Mouse (Mus musculus) limb, embryonic 14.5 days (tissue): ENCODE results near the gene Vmn2r120. TPM values are rescaled to one million over a fixed set of nuclear protein-coding genes. Genes with fewer than 3 reads are reported as not detected.
"Not testable (repeated sequence)": the region's sequence is repeated elsewhere in the genome, so short reads cannot be mapped to it uniquely, and the experiment has no call there.

Experiments
- ATAC-seq: fragments of 200-750 bp; cut with Nextera tagmentation; 2 replicates; pipeline ENCODE4 v1.8.0; 2017; ENCODE audit warnings: low read depth, moderate number of reproducible peaks, moderate TSS enrichment; ENCODE audit not compliant: low FRiP score
- DNase-seq: peaks from one replicate; pipeline ENCODE4 v3.0.0-alpha.2; 2015; ENCODE audit warnings: low spot score
- H3K27ac ChIP-seq: fragments of 300-500 bp; sonication (generic); replicated peaks from 2 replicates; pipeline ENCODE4 v1.5.1; 2014; ENCODE audit warnings: low read depth, mild to moderate bottlenecking, low read length, moderate library complexity, mixed read lengths
- H3K27me3 ChIP-seq: fragments of 300-500 bp; sonication (generic); 2 replicates; pipeline ENCODE4 v1.6.1; 2014; ENCODE audit warnings: low read length, mixed read lengths; ENCODE audit not compliant: control insufficient read depth, insufficient read depth
- H3K36me3 ChIP-seq: fragments of 300-500 bp; sonication (generic); 2 replicates; pipeline ENCODE4 v1.6.1; 2014; ENCODE audit warnings: mild to moderate bottlenecking, low read length, moderate library complexity, mixed read lengths; ENCODE audit not compliant: control insufficient read depth, insufficient read depth
- H3K4me1 ChIP-seq: fragments of 300-500 bp; sonication (generic); 2 replicates; pipeline ENCODE4 v1.6.1; 2014; ENCODE audit warnings: antibody characterized with exemption, low read length, mixed read lengths; ENCODE audit not compliant: control insufficient read depth, insufficient read depth
- H3K4me2 ChIP-seq: fragments of 300-500 bp; sonication (generic); replicated peaks from 2 replicates; pipeline ENCODE4 v1.6.1; 2014; ENCODE audit warnings: low read depth, mild to moderate bottlenecking, low read length, moderate library complexity; ENCODE audit not compliant: severe bottlenecking
- H3K4me3 ChIP-seq: fragments of 300-500 bp; sonication (generic); replicated peaks from 2 replicates; pipeline ENCODE4 v1.5.1; 2014; ENCODE audit warnings: low read length
- H3K9ac ChIP-seq: fragments of 300-500 bp; sonication (generic); 2 replicates; pipeline ENCODE4 v1.6.1; 2014; ENCODE audit warnings: mild to moderate bottlenecking, low read depth, low read length, moderate library complexity; ENCODE audit not compliant: severe bottlenecking
- H3K9me3 ChIP-seq: fragments of 300-500 bp; sonication (generic); 2 replicates; pipeline ENCODE4 v1.6.1; 2016; ENCODE audit warnings: low read length; ENCODE audit not compliant: control insufficient read depth
- POLR2A ChIP-seq: fragments of 200-500 bp; IDR thresholded peaks from 2 replicates; pipeline ENCODE4 v1.8.0; 2012; ENCODE audit warnings: inconsistent platforms, mild to moderate bottlenecking, moderate library complexity, borderline replicate concordance; ENCODE audit not compliant: insufficient read depth, insufficient read length; ENCODE audit errors: extremely low read depth
- WGBS: fragments of 180-500 bp; shearing (Covaris S2); extraction: QIAGEN DNeasy Blood & Tissue Kit; methylation state at CpG from one replicate; pipeline ENCODE4 v1.1.7; 2014; 5-methylcytosine and 5-hydroxymethylcytosine counted together
- polyA plus RNA-seq, 2 experiments: library from polyadenylated mRNA; depleted of rRNA in 1 of 2; stranded (reverse) in 1 of 2; unstranded in 1 of 2; fragments of >200 nt; fragmentation: Nextera tagmentation in 1 of 2; extraction: Ambion mirVana in 1 of 2; gene quantifications; 2 replicates each; pipeline versions ENCODE4 v1.2.1 to v1.2.3; 2012 to 2014

Gene Vmn2r120
- polyA plus RNA-seq (2012; rRNA removed) (not detected in 2 replicates), polyA plus RNA-seq (2014; fragmentation: Nextera tagmentation; extraction: Ambion mirVana) (not detected in 2 replicates)

- H3K9ac ChIP-seq, result no peak within 1 kb of the TSS
- 84% methylated on average over 1 of the region's 1 CpGs for WGBS
- no peaks in the 10 kb centered on the region; the same call in 1 of the 2 replicates for H3K9me3 ChIP-seq
- ATAC-seq (no peak), DNase-seq (no peak)
- H3K27ac ChIP-seq, result no peak within 1 kb of the TSS
- no peaks in the 10 kb centered on the region for H3K4me1 ChIP-seq
- H3K36me3 ChIP-seq, result no peaks in the 10 kb centered on the region
- no peaks in the 10 kb centered on the region for H3K27me3 ChIP-seq
- H3K4me3 ChIP-seq, result no peak within 1 kb of the TSS
- no peak within 1 kb of the TSS for H3K4me2 ChIP-seq
- TF ChIP-seq POLR2A, result no peak
Observed at GRCm38 (mm10) chr17:57545405-57545804, at the start of gene Vmn2r120. Gene Vmn2r120, minus strand, starts transcription at chr17:57545505.

- H3K4me3 ChIP-seq, H3K4me1 ChIP-seq, H3K27me3 ChIP-seq, DNase-seq, H3K4me2 ChIP-seq, ATAC-seq, H3K9ac ChIP-seq, H3K9me3 ChIP-seq, H3K27ac ChIP-seq, H3K36me3 ChIP-seq: not testable (repeated sequence)
- 83% methylated on average over 6 of the region's 6 CpGs for WGBS
Observed at GRCm38 (mm10) chr17:57587273-57587672, 42.0 kb upstream of the Vmn2r120 start.

- WGBS, result 80% methylated on average over 16 of the region's 16 CpGs
- DNase-seq, result no peak
- no peak for TF ChIP-seq POLR2A
- Histone ChIP-seq H3K4me3 (no peak overlapping the region), H3K27me3 (no peaks in the 10 kb centered on the region), H3K4me2 (no peak overlapping the region), H3K4me1 (no peaks in the 10 kb centered on the region), H3K9me3 (no peaks in the 10 kb centered on the region), H3K36me3 (no peaks in the 10 kb centered on the region), H3K27ac (no peak overlapping the region), H3K9ac (no peak overlapping the region)
- no peak for ATAC-seq
Observed at GRCm38 (mm10) chr17:57574075-57574705, 28.9 kb upstream of the Vmn2r120 start.

Other genes with a start within 250 kb of the Vmn2r120 start
- gene Adgre1, start 186.8 kb downstream of the Vmn2r120 start, polyA plus RNA-seq (2012; rRNA removed), result 7.5 and 7.8 TPM in 2 replicates
- gene Adgre1, start 186.8 kb downstream of the Vmn2r120 start, polyA plus RNA-seq (2014; fragmentation: Nextera tagmentation; extraction: Ambion mirVana), result 10.1 and 10.8 TPM in 2 replicates
- gene Gm21834, start 196.7 kb upstream of the Vmn2r120 start, polyA plus RNA-seq (2012; rRNA removed), result not detected in 2 replicates
- not detected in 2 replicates for gene Gm21834, start 196.7 kb upstream of the Vmn2r120 start, polyA plus RNA-seq (2014; fragmentation: Nextera tagmentation; extraction: Ambion mirVana)
- not detected in 2 replicates for gene Cntnap5c, start 224.1 kb upstream of the Vmn2r120 start, polyA plus RNA-seq (2012; rRNA removed)
- not detected in 2 replicates for gene Cntnap5c, start 224.1 kb upstream of the Vmn2r120 start, polyA plus RNA-seq (2014; fragmentation: Nextera tagmentation; extraction: Ambion mirVana)